Mouse (Mus musculus) forebrain, embryonic 14.5 days (tissue): Measurements from ENCODE around the gene Tmem190. TPM values are rescaled to one million over a fixed set of nuclear protein-coding genes. Genes with fewer than 3 reads are reported as not detected.
A peak's percentile ranks its signal among the peaks of the same experiment; 100 is the strongest.

Experiments used
- ATAC-seq: fragments of 200-750 bp; cut with Nextera tagmentation; 2 replicates; pipeline ENCODE4 v1.8.0; 2017; ENCODE audit warnings: mild to moderate bottlenecking, moderate library complexity
- DNase-seq: peaks from one replicate; pipeline ENCODE4 v3.0.0-alpha.2; 2015; ENCODE audit warnings: low spot score
- H3K27ac ChIP-seq: fragments of 300-500 bp; sonication (generic); 2 replicates; pipeline ENCODE4 v1.5.1; 2014; ENCODE audit warnings: low read depth, mild to moderate bottlenecking, control low read depth, low read length, moderate library complexity
- H3K27me3 ChIP-seq: fragments of 300-500 bp; sonication (generic); replicated peaks from 2 replicates; pipeline ENCODE4 v1.6.1; 2014; ENCODE audit warnings: low read length, control low read depth, mixed read lengths; ENCODE audit not compliant: control insufficient read depth, insufficient read depth
- H3K36me3 ChIP-seq: fragments of 300-500 bp; sonication (generic); 2 replicates; pipeline ENCODE4 v1.6.1; 2014; ENCODE audit warnings: low read length, control low read depth; ENCODE audit not compliant: control insufficient read depth, insufficient read depth
- H3K4me1 ChIP-seq: fragments of 300-500 bp; sonication (generic); 2 replicates; pipeline ENCODE4 v1.6.1; 2014; ENCODE audit warnings: antibody characterized with exemption, low read length, control low read depth; ENCODE audit not compliant: control insufficient read depth, insufficient read depth
- H3K4me2 ChIP-seq: fragments of 300-500 bp; sonication (generic); 2 replicates; pipeline ENCODE4 v1.6.1; 2014; ENCODE audit warnings: mild to moderate bottlenecking, control low read depth, low read length
- H3K4me3 ChIP-seq: fragments of 300-500 bp; sonication (generic); 2 replicates; pipeline ENCODE4 v1.5.1; 2014; ENCODE audit warnings: low read depth, low read length, control low read depth
- H3K9ac ChIP-seq: fragments of 300-500 bp; sonication (generic); 2 replicates; pipeline ENCODE4 v1.6.1; 2014; ENCODE audit warnings: mild to moderate bottlenecking, low read length, control low read depth, moderate library complexity
- H3K9me3 ChIP-seq: fragments of 300-500 bp; sonication (generic); replicated peaks from 2 replicates; pipeline ENCODE4 v1.6.1; 2016; ENCODE audit warnings: low read length, control low read depth, mixed read lengths; ENCODE audit not compliant: control insufficient read depth
- WGBS: fragments of 180-500 bp; shearing (Covaris S2); extraction: QIAGEN DNeasy Blood & Tissue Kit; methylation state at CpG from one replicate; pipeline ENCODE4 v1.1.7; 2014; 5-methylcytosine and 5-hydroxymethylcytosine counted together
- polyA plus RNA-seq: library from polyadenylated mRNA; unstranded; fragments of >200 nt; fragmentation: Nextera tagmentation; extraction: Ambion mirVana; gene quantifications from 2 replicates; pipeline ENCODE4 v1.2.1, GENCODE M21; 2014

Gene Tmem190
- polyA plus RNA-seq, 1 experiment from 2014 or later, result not detected

DNA sequence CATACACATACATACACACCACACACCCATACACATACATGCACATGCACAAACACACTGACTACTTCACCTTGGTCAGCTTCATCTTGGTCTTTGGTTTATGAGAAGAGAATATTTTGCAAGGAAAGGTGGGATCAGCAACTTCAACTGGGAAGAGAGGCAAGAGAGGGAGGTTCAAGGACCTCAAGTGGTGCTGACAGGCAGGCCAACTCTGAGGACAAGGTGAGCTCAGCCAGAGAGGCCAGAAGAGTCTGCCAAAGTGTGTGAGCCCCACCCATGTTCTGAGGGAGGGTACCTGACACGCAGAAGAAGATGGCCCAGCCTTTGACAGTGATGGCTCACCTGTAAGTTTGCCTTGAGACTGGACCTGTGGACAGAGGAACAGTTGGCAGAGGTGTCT is 23.1 kb upstream of the Tmem190 start:
- Histone ChIP-seq H3K4me2 (no peak overlapping the region), H3K27me3 (no peaks in the 10 kb centered on the region), H3K9ac (no peak overlapping the region), H3K4me1 (no peaks in the 10 kb centered on the region), H3K4me3 (no peak overlapping the region), H3K27ac (no peak overlapping the region), H3K36me3 (no peaks in the 10 kb centered on the region), H3K9me3 (no peaks in the 10 kb centered on the region)
- ATAC-seq (no peak), DNase-seq (no peak)
- WGBS, result 38% methylated on average over 1 of the region's 1 CpGs

DNA sequence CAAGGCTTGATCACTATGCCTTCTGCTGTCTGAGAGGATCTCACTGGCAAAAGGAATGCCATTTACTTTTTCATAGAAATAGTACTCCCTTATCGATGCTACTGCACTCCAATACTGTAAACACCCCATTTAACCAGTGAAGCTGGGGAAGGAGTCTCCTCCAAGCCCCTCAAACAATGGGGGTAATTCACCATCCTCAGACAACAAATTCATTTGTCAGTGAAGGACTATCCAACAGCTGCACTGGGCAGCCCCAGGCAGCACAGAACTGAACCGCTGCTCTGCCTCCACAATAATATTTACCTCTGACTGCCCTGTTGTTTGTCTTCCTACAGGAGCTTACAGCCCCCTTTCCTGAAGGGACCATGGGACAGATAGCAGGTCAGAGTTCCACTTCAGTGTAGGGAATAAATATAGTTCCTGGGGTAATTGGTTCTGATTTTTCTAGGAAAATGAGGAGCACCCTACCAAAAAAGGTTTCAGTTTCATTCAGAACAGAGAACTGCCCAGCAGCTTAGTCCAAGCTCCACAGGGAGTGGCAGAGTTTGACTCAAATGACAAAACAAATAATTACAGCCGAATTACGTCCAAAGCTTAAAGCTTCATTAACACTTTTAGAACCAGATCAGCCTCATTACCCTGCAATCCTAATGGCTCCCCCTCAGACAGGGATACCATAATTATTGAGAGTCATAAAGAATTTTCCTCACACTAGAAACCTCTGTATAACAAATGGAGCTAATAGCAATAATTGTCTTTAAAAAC is 17.6 kb upstream of the Tmem190 start:
- no peaks in the 10 kb centered on the region for H3K9me3 ChIP-seq
- H3K4me3 ChIP-seq, result no peak overlapping the region
- DNase-seq (peak; percentile 56), ATAC-seq (no peak)
- H3K4me2 ChIP-seq, result no peak overlapping the region
- no peak overlapping the region; the same call in 1 of the 2 replicates for H3K9ac ChIP-seq
- no peaks in the 10 kb centered on the region for H3K27me3 ChIP-seq
- 4% methylated on average over 4 of the region's 4 CpGs for WGBS
- no peak overlapping the region for H3K27ac ChIP-seq
- 0 out of 2 replicates have a peak, but pooled peaks cover 3% of the 10 kb centered on the region for H3K4me1 ChIP-seq
- no peaks in the 10 kb centered on the region for H3K36me3 ChIP-seq

DNA sequence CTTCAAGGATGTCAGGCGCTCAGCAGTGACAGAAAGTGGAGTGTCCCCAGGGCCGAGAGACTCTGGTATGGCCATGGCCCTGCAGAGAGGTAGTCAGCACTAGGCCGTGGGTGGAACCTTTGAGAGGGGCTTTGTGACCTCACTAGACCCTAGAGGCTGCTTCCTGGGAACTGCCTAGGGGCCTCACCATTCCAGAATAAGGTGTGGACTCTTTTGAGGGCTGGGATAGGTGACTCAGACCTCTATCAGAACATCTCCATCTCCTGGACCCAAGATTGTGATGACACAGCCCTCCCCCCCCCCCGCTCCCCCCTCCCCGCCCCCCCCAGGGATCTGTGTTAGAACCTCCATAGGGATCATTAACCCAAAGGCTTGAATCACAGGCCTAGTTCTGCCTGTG is 11.5 kb upstream of the Tmem190 start, which contains the start of gene Fam71e2:
TSS of gene Fam71e2 (minus strand) at position 101 of the 400 bp plus-strand sequence.
- no peak within 1 kb of the TSS for H3K27ac ChIP-seq
- no peak within 1 kb of the TSS for H3K4me3 ChIP-seq
- H3K9me3 ChIP-seq, result no peaks in the 10 kb centered on the region
- no peak within 1 kb of the TSS for H3K9ac ChIP-seq
- H3K36me3 ChIP-seq, result no peaks in the 10 kb centered on the region
- H3K27me3 ChIP-seq, result peaks cover 9% of the 10 kb centered on the region
- no peak for ATAC-seq
- H3K4me2 ChIP-seq, result no peak within 1 kb of the TSS
- H3K4me1 ChIP-seq, result no peaks in the 10 kb centered on the region
- no peak for DNase-seq
- WGBS, result 85% methylated on average over 3 of the region's 5 CpGs

- Histone ChIP-seq H3K27me3 (peaks cover 35% of the 10 kb centered on the region), H3K4me1 (0 out of 2 replicates have a peak, but pooled peaks cover 3% of the 10 kb centered on the region)
- 57% methylated on average over 10 of the region's 10 CpGs for WGBS
Measured at GRCm38 (mm10) chr7:4776131-4776530, 6.6 kb upstream of the Tmem190 start.

GRCm38 (mm10) chr7:4776861-4777830 is 5.6 kb upstream of the Tmem190 start:
- no peaks in the 10 kb centered on the region for H3K9me3 ChIP-seq
- peak overlapping the region; percentile 32 for H3K4me3 ChIP-seq
- peak overlapping the region; percentile 49 for H3K4me2 ChIP-seq
- peaks cover 35% of the 10 kb centered on the region for H3K27me3 ChIP-seq
- 1% methylated on average over 40 of the region's 56 CpGs for WGBS
- H3K36me3 ChIP-seq, result no peaks in the 10 kb centered on the region
- peak; percentile 73 for DNase-seq
- no peak overlapping the region for H3K27ac ChIP-seq
- peak; percentile 83 for ATAC-seq
- 0 out of 2 replicates have a peak, but pooled peaks cover 3% of the 10 kb centered on the region for H3K4me1 ChIP-seq
- peak overlapping the region; percentile 41 for H3K9ac ChIP-seq

More at GRCm38 (mm10) chr7:4776131-4776530, 6.6 kb upstream of the Tmem190 start:
- no peak overlapping the region for H3K4me3 ChIP-seq
- DNase-seq (no peak), ATAC-seq (no peak)
- no peaks in the 10 kb centered on the region for H3K36me3 ChIP-seq
- no peaks in the 10 kb centered on the region for H3K9me3 ChIP-seq
- H3K27ac ChIP-seq, result no peak overlapping the region
- H3K4me2 ChIP-seq, result no peak overlapping the region
- no peak overlapping the region for H3K9ac ChIP-seq

GRCm38 (mm10) chr7:4777851-4778637 is 4.7 kb upstream of the Tmem190 start:
- no peak overlapping the region for H3K9ac ChIP-seq

GRCm38 (mm10) chr7:4779921-4780320 is 2.8 kb upstream of the Tmem190 start:
- H3K9ac ChIP-seq, result no peak overlapping the region
- WGBS, result 39% methylated on average over 5 of the region's 5 CpGs
- no peak for ATAC-seq
- H3K27me3 ChIP-seq, result peaks cover 35% of the 10 kb centered on the region
- no peak overlapping the region for H3K27ac ChIP-seq
- no peak for DNase-seq
- 0 out of 2 replicates have a peak, but pooled peaks cover 3% of the 10 kb centered on the region for H3K4me1 ChIP-seq
- H3K4me3 ChIP-seq, result no peak overlapping the region
- H3K36me3 ChIP-seq, result no peaks in the 10 kb centered on the region
- no peak overlapping the region for H3K4me2 ChIP-seq
- no peaks in the 10 kb centered on the region for H3K9me3 ChIP-seq

More at GRCm38 (mm10) chr7:4777851-4778637, 4.7 kb upstream of the Tmem190 start:
- Histone ChIP-seq H3K27me3 (peaks cover 35% of the 10 kb centered on the region), H3K4me1 (0 out of 2 replicates have a peak, but pooled peaks cover 3% of the 10 kb centered on the region), H3K9me3 (no peaks in the 10 kb centered on the region), H3K4me2 (no peak overlapping the region), H3K27ac (no peak overlapping the region), H3K4me3 (no peak overlapping the region), H3K36me3 (no peaks in the 10 kb centered on the region)
- no peak for ATAC-seq
- DNase-seq, result no peak
- 3% methylated on average over 16 of the region's 20 CpGs for WGBS

- Histone ChIP-seq H3K4me3 (no peak overlapping the region), H3K27ac (no peak overlapping the region), H3K4me1 (0 out of 2 replicates have a peak, but pooled peaks cover under 1% of the 10 kb centered on the region), H3K27me3 (peaks cover 16% of the 10 kb centered on the region), H3K4me2 (no peak overlapping the region), H3K9me3 (no peaks in the 10 kb centered on the region), H3K9ac (no peak overlapping the region), H3K36me3 (no peaks in the 10 kb centered on the region)
- ATAC-seq (no peak), DNase-seq (no peak)
- WGBS, result 56% methylated on average over 3 of the region's 3 CpGs
Measured at GRCm38 (mm10) chr7:4782130-4782529, 607 bp upstream of the Tmem190 start.
